Mouse (Mus musculus) frontal cortex, postnatal 36 days (tissue): ENCODE measurements around the gene Cdh5.

ENCODE experiments used
- DNase-seq, 2 experiments: peaks; one replicate each; pipeline ENCODE4 v3.0.0; 2022; ENCODE audit warnings: low spot score in 2 of 2

Gene Cdh5

GRCm38 (mm10) chr8:104134521-104134920 lies 33.1 kb downstream of the Cdh5 start:
- no peak for DNase-seq

GRCm38 (mm10) chr8:104136277-104136676 lies 34.9 kb downstream of the Cdh5 start:
- DNase-seq: no peak

- DNase-seq: no peak
These were observed 36.2 kb downstream of the Cdh5 start for GRCm38 (mm10) chr8:104137636-104138035.

DNA sequence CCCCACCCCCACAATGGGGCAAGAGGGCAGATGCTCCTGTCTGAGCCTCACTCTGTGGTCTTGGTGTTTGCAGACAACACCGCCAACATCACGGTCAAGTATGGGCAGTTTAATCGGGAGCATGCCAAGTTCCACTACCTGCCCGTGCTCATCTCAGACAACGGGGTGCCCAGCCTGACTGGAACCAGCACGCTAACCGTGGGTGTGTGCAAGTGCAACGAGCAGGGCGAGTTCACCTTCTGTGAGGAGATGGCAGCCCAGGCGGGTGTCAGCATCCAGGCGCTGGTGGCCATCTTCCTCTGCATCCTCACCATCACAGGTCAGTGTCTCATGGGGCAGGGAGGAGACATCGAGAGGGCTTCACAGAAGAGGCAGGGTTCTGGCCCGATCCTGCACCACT lies 39.2 kb downstream of the Cdh5 start:
- no peak for DNase-seq

- no peak for DNase-seq
These were observed 41.0 kb downstream of the Cdh5 start for GRCm38 (mm10) chr8:104142415-104142814.

DNA sequence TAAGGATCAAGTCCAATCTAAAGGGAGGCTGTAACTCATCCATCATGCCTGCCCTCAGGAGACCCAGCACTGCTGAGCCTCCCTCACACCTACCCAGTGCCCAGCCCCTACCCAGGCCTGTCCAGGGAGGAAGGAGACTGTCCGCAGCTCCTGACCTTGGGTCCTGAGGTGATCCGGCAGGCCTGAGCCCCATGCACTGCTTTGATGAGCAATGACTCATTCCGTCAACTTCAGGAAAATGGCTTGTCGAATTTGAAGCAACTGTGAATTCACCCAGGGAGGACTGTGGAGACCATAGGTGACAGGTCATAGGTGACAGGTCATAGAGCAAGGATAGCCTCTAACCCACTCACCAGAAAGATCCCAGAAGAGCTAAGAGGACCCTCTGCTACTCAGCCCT lies 42.0 kb downstream of the Cdh5 start:
- DNase-seq: no peak

DNA sequence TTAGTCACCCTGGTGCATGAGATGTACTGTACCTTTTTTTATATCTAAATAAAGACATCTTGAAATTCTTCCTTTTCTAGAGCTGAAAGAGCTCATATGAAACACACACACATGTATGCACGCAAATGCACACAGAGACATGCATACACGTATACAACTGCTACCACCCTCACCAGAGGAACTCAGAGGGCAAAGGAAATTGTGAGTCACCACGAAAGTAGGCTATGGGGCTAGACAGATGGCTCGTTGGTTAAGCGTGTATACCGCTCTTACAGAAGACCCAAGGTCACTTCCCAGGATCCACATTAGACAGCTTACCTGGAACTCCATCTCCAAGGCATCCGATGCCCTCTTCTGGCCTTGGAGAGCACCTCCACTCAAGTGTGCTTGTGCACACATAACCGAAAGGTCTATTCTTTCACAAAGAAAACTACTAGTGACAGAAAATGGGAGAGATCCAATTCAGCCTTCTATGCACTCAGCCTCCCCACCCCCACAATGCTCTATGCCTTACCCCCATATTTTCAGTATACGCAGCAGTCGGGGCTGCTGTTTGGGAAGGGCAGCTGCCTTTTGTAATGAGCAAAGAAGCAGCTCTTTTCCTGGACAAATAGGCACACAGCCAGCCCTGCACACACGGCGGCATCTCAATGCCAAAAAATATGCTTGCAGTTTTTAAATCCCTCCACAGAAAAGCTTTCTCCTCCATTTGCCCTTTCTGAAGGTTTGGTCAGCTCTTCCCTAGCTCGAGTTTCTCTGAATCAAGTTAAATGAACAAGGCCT lies 43.2 kb downstream of the Cdh5 start:
- DNase-seq: no peak

DNA sequence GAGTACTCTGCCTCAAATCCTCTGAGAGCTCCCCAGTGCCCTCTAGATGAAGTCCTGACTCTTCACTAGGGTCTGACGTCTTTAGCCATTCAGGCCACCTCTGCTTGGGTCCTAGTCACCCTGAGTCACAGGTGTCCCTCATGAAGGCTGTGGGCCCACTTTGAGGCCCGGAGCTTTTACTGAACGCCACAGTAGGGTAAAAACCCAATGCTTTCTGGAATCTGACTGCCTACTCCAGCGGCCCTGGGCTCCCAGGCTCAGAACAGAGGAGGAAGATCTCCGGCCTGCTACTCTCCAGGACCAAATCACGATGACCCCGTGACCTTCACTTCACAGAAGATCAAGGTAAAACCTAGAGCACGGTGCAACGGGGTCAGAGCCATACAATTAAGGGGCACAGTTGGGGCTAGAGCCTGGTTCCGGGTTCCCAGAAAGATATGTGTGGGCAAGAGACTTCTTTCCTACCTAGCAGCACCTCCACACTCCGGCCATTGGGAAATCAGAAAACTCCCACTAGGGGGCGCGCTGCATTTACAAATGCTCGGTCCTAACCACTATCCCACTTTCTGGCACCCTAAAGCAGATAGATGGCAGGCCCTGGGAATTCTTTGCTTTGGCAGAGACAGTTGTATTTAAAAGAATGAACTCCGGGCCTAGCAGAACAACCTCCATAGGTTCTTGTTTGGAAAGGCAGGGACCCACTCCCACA lies 44.7 kb downstream of the Cdh5 start:
- peak; percentile 86 to 87 for DNase-seq

GRCm38 (mm10) chr8:104146717-104147494 lies 45.5 kb downstream of the Cdh5 start:
- no peak for DNase-seq

DNA sequence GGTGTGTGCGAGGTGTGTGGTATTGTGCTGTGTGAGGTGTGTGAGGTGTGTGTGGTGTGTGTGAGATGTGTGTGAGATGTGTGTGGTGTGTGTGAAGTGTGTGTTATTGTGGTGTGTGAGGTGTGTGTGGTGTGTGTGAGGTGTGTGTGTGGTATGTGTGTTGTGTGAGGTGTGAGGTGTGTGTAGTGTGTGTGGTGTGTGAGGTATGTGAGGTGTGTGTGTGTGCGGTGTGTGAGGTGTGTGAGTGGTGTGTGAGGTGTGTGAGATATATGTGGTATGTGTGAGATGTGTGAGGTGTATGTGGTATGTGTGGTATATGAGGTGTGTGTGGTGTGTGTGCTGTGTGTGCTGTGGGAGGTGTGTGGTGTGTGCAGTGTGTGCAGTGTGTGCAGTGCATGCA lies 46.5 kb downstream of the Cdh5 start:
- no peak for DNase-seq

GRCm38 (mm10) chr8:104160731-104161130 lies 59.3 kb downstream of the Cdh5 start:
- no peak for DNase-seq

DNA sequence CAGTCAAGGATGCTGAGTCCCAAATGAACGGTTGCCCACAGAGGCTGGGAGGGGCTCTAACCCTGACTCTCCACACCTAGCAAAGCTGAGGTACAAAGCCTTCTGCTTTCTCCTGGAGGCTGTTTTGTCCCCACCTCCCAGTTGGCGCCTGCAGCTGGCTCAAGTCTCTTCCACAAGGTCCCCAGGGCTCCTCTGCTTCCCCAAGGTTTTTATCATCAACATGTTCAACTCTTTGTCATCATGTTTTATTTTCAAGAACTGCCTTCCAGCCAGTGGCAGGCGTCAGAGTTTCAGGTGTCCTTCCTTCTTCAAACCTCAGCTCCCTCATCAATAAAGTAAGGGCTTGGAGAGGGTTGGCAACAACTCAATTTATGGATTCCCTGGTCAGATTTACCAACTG lies 68.0 kb downstream of the Cdh5 start:
- DNase-seq: no peak

DNA sequence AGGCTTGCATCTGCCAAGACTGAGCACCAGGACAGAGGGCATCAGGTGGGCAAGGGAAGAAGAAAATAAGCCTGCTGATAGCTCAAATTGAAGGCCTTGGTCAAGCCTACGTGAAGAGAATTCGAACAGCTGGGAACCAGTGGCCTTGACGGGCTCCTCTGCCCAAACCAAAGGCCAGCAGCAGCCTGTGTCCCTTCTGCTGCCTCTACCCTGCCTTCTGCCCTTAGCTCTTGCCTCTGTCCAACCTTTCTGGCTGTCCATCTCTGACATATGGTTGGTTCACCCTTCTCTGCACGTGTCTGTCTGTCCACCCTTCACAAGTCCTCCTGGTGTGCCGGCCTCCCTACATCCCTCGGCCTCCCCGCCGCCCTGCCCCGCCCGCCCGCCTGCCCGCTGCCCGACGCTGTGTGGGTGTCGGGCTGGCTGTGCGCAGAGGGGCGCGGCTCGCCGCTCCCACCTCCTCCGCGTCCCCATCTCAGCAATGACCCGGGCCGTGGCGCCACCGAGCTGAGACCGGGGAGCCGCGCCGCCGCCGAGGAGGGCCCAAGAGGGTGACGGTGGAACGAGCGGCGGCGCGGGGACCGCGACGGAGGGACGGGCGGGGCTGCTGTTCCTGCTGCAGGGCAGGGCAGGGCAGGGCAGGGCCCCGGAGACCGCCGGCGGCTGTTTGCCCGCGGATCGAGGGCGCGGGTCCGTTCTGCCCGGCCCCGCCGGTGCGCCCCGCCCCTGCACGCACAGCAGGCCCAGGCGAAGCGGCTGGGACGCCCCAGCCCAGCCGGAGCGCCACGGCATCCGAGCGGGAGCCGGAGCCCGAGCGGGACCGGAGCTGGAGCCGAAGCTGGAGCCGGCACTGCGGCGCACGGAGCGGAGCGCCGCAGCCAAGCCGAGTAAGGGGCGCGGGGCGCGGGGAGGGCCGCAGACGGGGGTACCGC lies 69.0 kb downstream of the Cdh5 start, which contains the start of gene Bean1:
Bean1 (plus strand) TSS at position 325 of the 932 bp plus-strand sequence.
- peak; percentile 30 to 43 for DNase-seq

- no peak for DNase-seq
These were observed 69.7 kb downstream of the Cdh5 start for GRCm38 (mm10) chr8:104171050-104171620.

- DNase-seq: no peak
These were observed 71.0 kb downstream of the Cdh5 start for GRCm38 (mm10) chr8:104172420-104172819.

GRCm38 (mm10) chr8:104175848-104176527 lies 74.6 kb downstream of the Cdh5 start:
- no peak for DNase-seq

GRCm38 (mm10) chr8:104177054-104177453 lies 75.6 kb downstream of the Cdh5 start:
- DNase-seq: peak; percentile 21 to 32

- DNase-seq: no peak
These were observed 83.5 kb downstream of the Cdh5 start for GRCm38 (mm10) chr8:104184905-104185304.

DNA sequence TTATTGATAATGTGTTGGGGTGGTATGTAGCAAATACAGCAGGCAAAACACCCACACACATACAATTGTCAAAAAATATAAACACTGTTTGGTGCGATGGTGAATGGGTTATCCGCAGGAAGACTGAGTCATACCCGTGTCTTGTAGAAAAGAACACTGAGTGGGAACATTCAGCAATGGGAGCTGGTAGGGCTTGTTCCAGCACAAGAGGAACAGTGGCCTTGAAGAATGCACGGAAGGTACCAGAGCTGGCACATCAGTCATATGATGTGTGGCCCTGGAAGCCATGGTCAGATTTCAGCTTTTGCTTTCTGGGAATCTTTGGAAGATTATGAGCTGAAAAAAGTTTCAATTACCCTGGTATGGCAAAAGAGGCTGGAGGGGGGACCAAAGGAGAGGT lies 85.4 kb downstream of the Cdh5 start:
- no peak for DNase-seq

DNA sequence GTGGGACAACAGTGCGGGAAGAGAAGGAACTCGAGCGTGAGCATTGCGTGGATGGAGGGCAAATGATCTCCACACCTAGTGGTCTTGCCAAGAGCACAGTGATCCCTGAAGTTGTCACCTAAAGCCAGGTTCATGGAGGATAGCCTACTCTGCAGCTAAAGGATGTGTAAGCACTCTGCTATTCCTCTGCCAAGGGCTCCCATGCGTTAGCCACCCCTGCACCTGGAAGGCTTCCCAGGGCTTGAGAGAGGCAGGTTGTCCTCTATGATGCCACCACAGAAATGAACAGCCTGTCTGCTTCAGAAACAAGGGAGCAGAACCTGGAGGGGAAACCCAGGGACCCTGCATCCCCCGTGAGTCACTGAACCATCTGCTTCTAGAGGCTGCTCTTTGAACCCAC lies 86.2 kb downstream of the Cdh5 start:
- DNase-seq: no peak
